Mouse (Mus musculus): Measurements from ENCODE around the gene Kctd12b.
"Not testable (repeated sequence)": the region's sequence is repeated elsewhere in the genome, so short reads cannot be mapped to it uniquely, and the experiment has no call there.

- not testable (repeated sequence) for TF ChIP-seq POLR2A, CTCF (IDR thresholded peaks at IDR 0.05; ENCODE audit: extremely low read depth, insufficient read depth, low read length)
Observed at GRCm38 (mm10) chrX:153668233-153668632, 28.0 kb downstream of the Kctd12b start.
